Mouse (Mus musculus): ENCODE data around the gene Aldh3b2.
A peak's percentile ranks its signal among the peaks of the same experiment; 100 is the strongest.

Gene Aldh3b2

GRCm38 (mm10) chr19:3972229-3972628 lies at the start of gene Aldh3b2:
Gene Aldh3b2 (plus strand): TSS chr19:3972328.
- no peak for DNase-seq (ENCODE audit: low read depth)

GRCm38 (mm10) chr19:3922661-3923371 lies 49.3 kb upstream of the Aldh3b2 start:
- DNase-seq (ENCODE audit: low read depth) = no peak

- DNase-seq (ENCODE audit: low read depth) = no peak
These were observed 48.5 kb upstream of the Aldh3b2 start for GRCm38 (mm10) chr19:3923586-3923985.

GRCm38 (mm10) chr19:3924190-3924589 lies 47.9 kb upstream of the Aldh3b2 start:
- DNase-seq (ENCODE audit: low read depth) = no peak

- DNase-seq (ENCODE audit: low read depth) = no peak
These were observed 47.3 kb upstream of the Aldh3b2 start for GRCm38 (mm10) chr19:3924868-3925267.

- DNase-seq (ENCODE audit: low read depth) = no peak
These were observed 46.3 kb upstream of the Aldh3b2 start for GRCm38 (mm10) chr19:3925859-3926258.

GRCm38 (mm10) chr19:3926279-3926678 lies 45.8 kb upstream of the Aldh3b2 start:
- DNase-seq (ENCODE audit: low read depth) = no peak

- DNase-seq (ENCODE audit: low read depth) = no peak
These were observed 45.4 kb upstream of the Aldh3b2 start for GRCm38 (mm10) chr19:3926685-3927084.

- no peak for DNase-seq (ENCODE audit: low read depth)
These were observed 44.1 kb upstream of the Aldh3b2 start for GRCm38 (mm10) chr19:3927989-3928388.

- DNase-seq (ENCODE audit: low read depth) = no peak
These were observed 43.3 kb upstream of the Aldh3b2 start for GRCm38 (mm10) chr19:3928779-3929178.

GRCm38 (mm10) chr19:3929211-3929941 lies 42.8 kb upstream of the Aldh3b2 start, which contains the start of gene Aldh3b1:
Gene Aldh3b1 (minus strand): TSS chr19:3929808.
- no peak for DNase-seq (ENCODE audit: low read depth)

GRCm38 (mm10) chr19:3930262-3931057 lies 41.7 kb upstream of the Aldh3b2 start:
- DNase-seq (ENCODE audit: low read depth) = no peak

- DNase-seq (ENCODE audit: low read depth) = no peak
These were observed 40.4 kb upstream of the Aldh3b2 start for GRCm38 (mm10) chr19:3931716-3932115.

- peak; percentile 64 for DNase-seq (ENCODE audit: low read depth)
These were observed 36.9 kb upstream of the Aldh3b2 start, which contains the start of gene Unc93b1 for GRCm38 (mm10) chr19:3935032-3935895. Gene Unc93b1 (plus strand): TSS chr19:3935186.

- peak; percentile 69 for DNase-seq (ENCODE audit: low read depth)
These were observed 36.0 kb upstream of the Aldh3b2 start for GRCm38 (mm10) chr19:3935896-3936850.

GRCm38 (mm10) chr19:3942315-3942714 lies 29.8 kb upstream of the Aldh3b2 start:
- no peak for DNase-seq (ENCODE audit: low read depth)

GRCm38 (mm10) chr19:3942986-3943735 lies 29.0 kb upstream of the Aldh3b2 start:
- DNase-seq (ENCODE audit: low read depth) = peak; percentile 78

GRCm38 (mm10) chr19:3945872-3946564 lies 26.1 kb upstream of the Aldh3b2 start:
- DNase-seq (ENCODE audit: low read depth) = peak; percentile 74

- peak; percentile 80 for DNase-seq (ENCODE audit: low read depth)
These were observed 25.4 kb upstream of the Aldh3b2 start for GRCm38 (mm10) chr19:3946715-3947114.
